Mouse (Mus musculus) kidney, postnatal 0 days (tissue): ENCODE measurements at regions not wholly inside any gene's neighbourhood (a gene's known extent, or its start where the extent isn't known, plus 50 kb on each side); places are given as distances from the start of the nearest gene placed in this dataset.

Source experiments
- ATAC-seq: fragments of 200-750 bp; cut with Nextera tagmentation; replicated peaks from 2 replicates; pipeline ENCODE4 v1.8.0; 2017; ENCODE audit warnings: low read depth, moderate number of reproducible peaks, moderate TSS enrichment, moderate library complexity; ENCODE audit not compliant: low FRiP score
- DNase-seq: peaks from one replicate; pipeline ENCODE4 v3.0.0-alpha.2; 2016; ENCODE audit warnings: low spot score
- H3K27ac ChIP-seq: fragments of 300-500 bp; sonication (generic); 2 replicates; pipeline ENCODE4 v1.5.1; 2014; ENCODE audit warnings: mild to moderate bottlenecking
- H3K27me3 ChIP-seq: fragments of 300-500 bp; sonication (generic); 2 replicates; pipeline ENCODE4 v1.6.1; 2014; ENCODE audit warnings: low read length, mixed read lengths; ENCODE audit not compliant: insufficient read depth
- H3K36me3 ChIP-seq: fragments of 300-500 bp; sonication (generic); 2 replicates; pipeline ENCODE4 v1.6.1; 2014; ENCODE audit warnings: low read length, mixed read lengths; ENCODE audit not compliant: insufficient read depth
- H3K4me1 ChIP-seq: fragments of 300-500 bp; sonication (generic); replicated peaks from 2 replicates; pipeline ENCODE4 v1.6.1; 2014; ENCODE audit warnings: antibody characterized with exemption, low read length, mixed read lengths; ENCODE audit not compliant: insufficient read depth
- H3K4me2 ChIP-seq: fragments of 300-500 bp; sonication (generic); 2 replicates; pipeline ENCODE4 v1.6.1; 2014; ENCODE audit warnings: mild to moderate bottlenecking, low read length, moderate library complexity, mixed read lengths
- H3K4me3 ChIP-seq: fragments of 300-500 bp; sonication (generic); replicated peaks from 2 replicates; pipeline ENCODE4 v1.5.1; 2014; ENCODE audit warnings: low read depth, low read length
- H3K9ac ChIP-seq: fragments of 300-500 bp; sonication (generic); 2 replicates; pipeline ENCODE4 v1.6.1; 2014; ENCODE audit warnings: low read depth, low read length
- H3K9me3 ChIP-seq: fragments of 300-500 bp; sonication (generic); replicated peaks from 2 replicates; pipeline ENCODE4 v1.6.1; 2016; ENCODE audit warnings: low read length, inconsistent platforms, mixed read lengths
- CTCF ChIP-seq: IDR thresholded peaks from 2 replicates; pipeline ENCODE4 v1.5.1; 2016; ENCODE audit warnings: antibody characterized with exemption, low read depth, mild to moderate bottlenecking, moderate library complexity
- WGBS: fragments of 180-500 bp; shearing (Covaris S2); extraction: QIAGEN DNeasy Blood & Tissue Kit; methylation state at CpG from one replicate; pipeline ENCODE4 v1.1.7; 2014; 5-methylcytosine and 5-hydroxymethylcytosine counted together

DNA sequence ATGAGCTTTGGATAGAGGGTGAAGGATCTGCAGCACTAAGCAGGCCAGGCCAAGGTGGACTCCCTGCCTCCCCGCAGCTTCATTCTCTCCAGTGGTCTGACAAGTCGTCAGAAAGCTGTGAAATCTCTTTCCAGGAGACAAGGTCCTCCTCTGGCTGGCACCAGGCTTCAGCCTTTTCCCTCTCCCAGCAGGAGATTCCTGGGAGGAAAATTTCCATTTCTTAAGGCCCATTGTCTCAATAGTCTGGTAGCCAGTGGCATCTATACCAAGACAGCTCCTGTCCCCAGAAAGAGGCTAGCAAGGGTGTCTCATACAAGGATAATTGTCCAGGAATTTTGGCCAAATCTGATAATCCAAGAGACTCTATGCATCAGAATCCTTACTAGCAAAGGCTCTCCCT, 133.0 kb upstream of the Bcor start:
- Histone ChIP-seq H3K27ac (no peak overlapping the region), H3K4me2 (no peak overlapping the region), H3K27me3 (no peaks in the 10 kb centered on the region), H3K9ac (no peak overlapping the region), H3K4me3 (no peak overlapping the region), H3K4me1 (no peaks in the 10 kb centered on the region), H3K36me3 (no peaks in the 10 kb centered on the region), H3K9me3 (no peaks in the 10 kb centered on the region)
- ATAC-seq (no peak), DNase-seq (no peak)
- 21% methylated on average over 2 of the region's 2 CpGs for WGBS
- TF ChIP-seq CTCF: no peak

DNA sequence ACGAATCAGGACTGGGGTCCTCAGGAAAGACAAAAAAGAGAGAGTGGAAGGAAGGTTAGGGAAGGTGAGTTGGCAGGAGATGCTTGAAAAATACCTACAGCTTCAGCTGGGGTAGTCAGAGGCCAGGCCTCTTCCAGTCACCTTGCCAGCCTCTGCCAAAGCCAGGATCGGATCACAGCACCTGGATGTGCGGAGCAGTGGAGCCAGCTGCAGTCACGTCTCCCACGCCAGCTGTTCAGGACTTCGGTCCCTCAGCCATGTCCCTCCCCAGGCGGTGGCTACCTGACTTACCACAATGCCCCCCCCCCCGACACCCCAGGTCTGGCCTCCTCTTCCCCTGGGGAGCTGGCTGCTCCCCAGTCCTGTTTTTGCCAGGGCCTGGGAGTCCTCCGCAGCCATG, 134.3 kb upstream of the Bcor start:
- H3K4me2 ChIP-seq: no peak overlapping the region
- DNase-seq (no peak), ATAC-seq (no peak)
- H3K9ac ChIP-seq: no peak overlapping the region
- no peak overlapping the region for H3K27ac ChIP-seq
- no peaks in the 10 kb centered on the region for H3K36me3 ChIP-seq
- H3K9me3 ChIP-seq: no peaks in the 10 kb centered on the region
- WGBS: 63% methylated on average over 8 of the region's 9 CpGs
- TF ChIP-seq CTCF: no peak
- H3K4me1 ChIP-seq: no peaks in the 10 kb centered on the region
- H3K4me3 ChIP-seq: no peak overlapping the region
- H3K27me3 ChIP-seq: no peaks in the 10 kb centered on the region

DNA sequence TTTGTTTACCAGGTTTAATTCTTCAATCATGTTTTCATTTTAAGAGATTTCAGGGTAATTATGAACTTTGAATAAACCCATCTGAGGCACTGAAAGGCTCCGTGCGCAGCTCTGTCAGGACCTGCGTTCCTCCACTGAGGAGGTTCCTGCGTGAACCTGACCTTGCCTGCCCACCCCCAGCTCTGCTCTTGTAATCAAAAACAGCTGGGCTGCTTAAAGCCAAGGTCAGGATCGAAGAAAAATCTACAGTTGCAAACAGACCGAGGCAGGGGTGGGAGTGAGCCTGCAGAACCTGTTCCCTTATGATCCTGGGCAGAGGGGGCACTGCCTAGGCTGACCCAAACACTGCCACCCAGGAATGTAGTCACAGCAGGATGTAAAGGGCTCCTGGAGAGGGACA, 134.8 kb upstream of the Bcor start:
- peak; percentile 7 for DNase-seq
- ATAC-seq: no peak
- no peak overlapping the region for H3K27ac ChIP-seq
- H3K4me1 ChIP-seq: no peaks in the 10 kb centered on the region
- H3K27me3 ChIP-seq: no peaks in the 10 kb centered on the region
- WGBS: 32% methylated on average over 6 of the region's 6 CpGs
- no peak for TF ChIP-seq CTCF
- no peaks in the 10 kb centered on the region for H3K9me3 ChIP-seq
- no peaks in the 10 kb centered on the region for H3K36me3 ChIP-seq
- no peak overlapping the region for H3K4me3 ChIP-seq
- H3K9ac ChIP-seq: no peak overlapping the region
- no peak overlapping the region for H3K4me2 ChIP-seq

DNA sequence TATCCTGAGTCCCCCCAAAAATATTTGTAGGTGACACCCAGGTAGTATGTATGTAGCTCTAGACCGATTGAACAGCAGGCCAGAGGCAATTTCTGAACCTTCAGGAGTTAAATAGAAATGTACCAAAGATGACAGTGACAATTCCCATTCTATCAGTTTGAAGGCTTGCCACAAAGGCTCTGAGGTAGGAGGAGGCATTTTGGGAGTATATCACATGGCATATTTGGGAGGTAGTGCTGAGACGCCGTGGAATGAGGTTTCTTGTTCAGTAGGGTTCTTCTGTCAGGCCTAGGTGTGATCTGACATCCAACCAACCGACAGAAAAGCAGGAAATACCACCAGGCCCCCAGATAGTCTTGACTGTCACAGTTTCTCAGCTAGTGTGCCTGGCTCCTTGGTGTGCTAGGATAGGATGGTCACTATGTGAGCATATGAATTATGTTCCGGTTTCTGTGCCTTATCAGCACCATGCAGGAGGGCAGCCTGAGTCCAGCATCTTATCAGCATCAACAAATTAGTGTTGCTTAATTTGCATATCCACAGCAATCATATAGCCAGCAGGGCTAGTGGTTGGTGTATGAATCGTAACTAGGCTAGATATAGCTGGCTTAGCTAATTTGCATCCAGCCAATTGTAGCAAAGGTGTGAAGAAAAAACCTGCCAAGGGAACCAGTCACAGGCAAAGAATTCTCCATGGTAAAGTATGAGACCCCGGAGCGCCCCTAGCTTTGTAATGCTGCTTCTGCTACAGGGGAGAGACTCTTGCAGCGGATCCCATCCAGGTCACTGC, 136.3 kb upstream of the Bcor start:
- H3K4me1 ChIP-seq: no peaks in the 10 kb centered on the region
- no peak overlapping the region for H3K4me2 ChIP-seq
- H3K36me3 ChIP-seq: no peaks in the 10 kb centered on the region
- H3K4me3 ChIP-seq: no peak overlapping the region
- WGBS: 64% methylated on average over 9 of the region's 9 CpGs
- no peak overlapping the region for H3K27ac ChIP-seq
- no peaks in the 10 kb centered on the region for H3K27me3 ChIP-seq
- DNase-seq: no peak
- ATAC-seq: no peak
- H3K9ac ChIP-seq: no peak overlapping the region
- TF ChIP-seq CTCF: no peak
- H3K9me3 ChIP-seq: no peaks in the 10 kb centered on the region

DNA sequence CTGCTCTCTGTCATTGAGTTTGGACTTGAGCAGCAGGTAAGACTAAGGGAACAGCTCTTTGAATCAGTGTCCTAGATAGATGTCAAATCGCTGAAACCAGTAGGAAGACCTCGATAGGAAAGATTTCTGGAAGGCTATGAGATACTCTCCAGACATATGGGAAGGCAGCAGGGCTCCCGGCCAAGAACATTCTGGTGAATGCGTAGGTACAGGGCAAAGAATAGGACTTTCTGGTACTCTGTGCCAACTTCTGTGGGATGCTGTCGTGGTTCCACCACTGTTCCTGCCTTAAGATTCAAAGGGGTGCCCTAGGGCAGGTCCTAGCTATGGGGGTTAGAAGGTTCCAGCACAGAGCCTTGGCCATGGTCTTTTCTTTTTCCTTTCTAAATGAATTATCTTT, 138.5 kb upstream of the Bcor start:
- TF ChIP-seq CTCF: no peak
- Histone ChIP-seq H3K36me3 (no peaks in the 10 kb centered on the region), H3K4me3 (no peak overlapping the region), H3K4me1 (no peaks in the 10 kb centered on the region), H3K27me3 (no peaks in the 10 kb centered on the region), H3K4me2 (no peak overlapping the region), H3K9ac (no peak overlapping the region), H3K27ac (no peak overlapping the region), H3K9me3 (no peaks in the 10 kb centered on the region)
- WGBS: 83% methylated on average over 5 of the region's 5 CpGs
- DNase-seq (no peak), ATAC-seq (no peak)

DNA sequence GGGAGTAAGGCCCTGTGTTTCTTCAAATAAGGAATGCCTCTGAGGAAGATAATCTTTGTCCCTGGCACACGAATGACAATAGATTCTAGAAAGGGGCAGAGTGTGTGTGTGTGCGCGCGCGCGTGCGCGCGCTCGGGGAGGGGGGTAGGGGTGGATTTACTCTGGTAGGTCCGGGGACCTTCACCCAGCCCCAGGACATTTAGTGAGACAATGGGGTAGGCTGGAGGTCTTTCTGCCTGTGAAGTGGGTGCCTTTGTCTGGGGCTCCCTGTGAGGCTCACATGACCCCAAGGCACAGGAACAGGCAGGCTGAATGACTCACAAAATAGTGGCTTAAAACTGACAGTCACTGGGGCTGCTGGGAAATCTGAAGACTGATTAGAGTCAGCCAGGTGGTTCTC, 139.1 kb upstream of the Bcor start:
- Histone ChIP-seq H3K4me3 (no peak overlapping the region), H3K9ac (no peak overlapping the region), H3K4me2 (no peak overlapping the region), H3K27ac (no peak overlapping the region), H3K36me3 (no peaks in the 10 kb centered on the region), H3K27me3 (no peaks in the 10 kb centered on the region), H3K9me3 (no peaks in the 10 kb centered on the region), H3K4me1 (no peaks in the 10 kb centered on the region)
- 91% methylated on average over 11 of the region's 11 CpGs for WGBS
- no peak for TF ChIP-seq CTCF
- ATAC-seq (no peak), DNase-seq (no peak)

DNA sequence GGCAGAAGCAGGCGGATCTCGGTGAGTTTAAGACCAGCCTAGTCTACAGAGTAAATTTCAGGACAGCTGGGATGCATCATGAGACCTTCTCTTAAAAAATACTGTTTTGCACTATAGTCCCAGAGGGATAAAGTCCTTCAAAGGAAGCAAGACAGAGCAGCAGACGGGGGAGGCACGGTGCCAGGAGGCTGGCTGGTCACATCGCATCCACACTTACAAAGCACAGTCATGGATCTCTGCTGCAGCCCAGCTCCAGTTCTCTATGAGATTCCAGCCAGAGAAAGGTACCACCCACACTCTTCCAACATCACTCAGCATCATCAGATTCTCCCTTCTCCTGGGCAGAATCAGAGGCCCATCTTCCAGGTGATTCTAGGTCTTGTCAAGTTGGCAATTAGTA, 144.5 kb upstream of the Bcor start:
- Histone ChIP-seq H3K9me3 (no peaks in the 10 kb centered on the region), H3K36me3 (no peaks in the 10 kb centered on the region), H3K27me3 (no peaks in the 10 kb centered on the region), H3K9ac (no peak overlapping the region), H3K4me1 (no peaks in the 10 kb centered on the region), H3K4me3 (no peak overlapping the region), H3K4me2 (no peak overlapping the region), H3K27ac (no peak overlapping the region)
- ATAC-seq: no peak
- DNase-seq: no peak
- WGBS: 57% methylated on average over 5 of the region's 5 CpGs
- no peak for TF ChIP-seq CTCF
